Mouse (Mus musculus) cortical plate, adult 2 months (tissue): ENCODE measurements around the gene Rsph6a.

Experiments used
- CTCF ChIP-seq: fragments of 200-500 bp; IDR thresholded peaks from 2 replicates; pipeline ENCODE4 v1.5.1; 2011; ENCODE audit warnings: mild to moderate bottlenecking, control low read depth, low read length; ENCODE audit not compliant: insufficient read depth; ENCODE audit errors: extremely low read depth
- POLR2A ChIP-seq: fragments of 200-500 bp; IDR thresholded peaks from 2 replicates; pipeline ENCODE4 v1.6.1; 2011; ENCODE audit warnings: mild to moderate bottlenecking, low read length, control low read depth; ENCODE audit not compliant: insufficient read depth; ENCODE audit errors: extremely low read depth

DNA sequence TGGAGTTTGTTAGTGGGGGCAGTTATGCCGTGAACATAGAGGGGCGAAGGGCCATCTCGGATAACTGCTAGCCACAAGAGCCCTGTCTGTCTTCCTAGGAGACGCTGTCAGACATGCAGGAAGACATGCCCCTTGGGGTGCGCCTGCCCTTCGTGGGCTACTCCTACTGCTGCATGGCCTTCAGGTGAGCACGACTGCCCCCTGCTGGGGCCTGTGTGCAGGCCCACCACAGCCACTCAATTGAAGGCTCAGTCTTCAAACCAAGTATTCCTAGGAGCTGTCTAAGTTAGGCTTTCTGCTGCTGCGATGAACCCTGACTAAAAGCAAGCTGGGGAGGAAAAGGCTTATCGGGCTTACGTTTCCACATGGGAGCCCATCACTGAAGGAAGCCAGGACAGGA lies 34.3 kb downstream of the Rsph6a start:
- peak; percentile 54 for TF ChIP-seq CTCF
- no peak for TF ChIP-seq POLR2A
